Mouse (Mus musculus) liver, adult (tissue): ENCODE data around the gene Rbp7.

Source experiments
- GATA4 ChIP-seq: IDR thresholded peaks from 2 replicates; pipeline ENCODE4 v1.6.1; 2014; ENCODE audit warnings: mild to moderate bottlenecking, low read length; ENCODE audit not compliant: insufficient replicate concordance

Gene Rbp7

GRCm38 (mm10) chr4:149426325-149427199, 28.2 kb downstream of the Rbp7 start, which contains the start of gene Ube4b:
Gene Ube4b, minus strand, starts transcription at chr4:149426749.
- TF ChIP-seq GATA4 = no peak; the same call in 1 of the 2 replicates

GRCm38 (mm10) chr4:149425801-149426292, 28.9 kb downstream of the Rbp7 start:
- TF ChIP-seq GATA4 = no peak

- no peak for TF ChIP-seq GATA4
These were observed 30.0 kb downstream of the Rbp7 start for GRCm38 (mm10) chr4:149424755-149425154.

DNA sequence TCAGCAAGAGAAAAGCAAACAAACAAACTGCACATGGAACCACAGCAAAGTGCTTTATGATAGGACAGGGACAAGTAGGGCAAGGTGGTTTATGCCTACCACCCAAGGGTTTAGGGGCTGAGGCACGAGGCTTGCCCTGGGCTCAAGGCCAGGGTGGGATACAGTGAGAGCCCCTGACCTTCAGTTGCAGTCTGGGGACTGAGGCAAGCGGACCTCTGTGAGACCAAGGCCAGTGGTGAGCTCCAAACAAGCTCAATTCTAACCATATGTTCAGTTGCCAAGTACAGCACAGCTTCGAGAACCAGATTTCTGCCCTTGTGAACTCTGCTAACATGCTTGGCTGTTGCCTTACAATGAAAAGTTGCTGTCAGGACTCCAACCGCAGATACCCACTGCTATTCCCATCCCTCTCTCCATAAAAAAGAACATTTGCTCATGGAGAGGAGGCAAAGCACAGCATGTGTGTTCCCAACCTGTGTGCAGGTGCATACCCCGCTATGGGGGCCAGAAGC, 36.9 kb downstream of the Rbp7 start:
- no peak for TF ChIP-seq GATA4

GRCm38 (mm10) chr4:149416986-149417385, 37.8 kb downstream of the Rbp7 start:
- no peak for TF ChIP-seq GATA4

DNA sequence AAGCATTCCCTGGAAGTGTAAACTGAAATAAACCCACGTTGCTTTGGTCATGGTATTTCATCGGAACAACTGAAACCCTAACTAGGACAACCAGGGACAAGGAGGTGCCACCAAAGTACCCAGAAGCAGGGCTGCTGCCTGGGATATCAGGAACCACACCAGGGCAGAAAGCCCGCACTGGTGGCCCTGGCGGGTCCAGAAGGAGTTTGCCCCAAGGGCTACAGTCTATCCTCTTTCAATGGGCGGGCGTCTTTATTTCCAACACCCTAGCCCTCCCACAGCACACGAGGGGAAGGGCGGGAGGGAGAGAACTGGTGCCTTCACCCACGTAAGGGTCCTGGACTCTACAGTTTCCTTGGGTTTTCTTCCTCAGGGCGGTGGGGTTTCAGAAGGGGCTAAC, 38.4 kb downstream of the Rbp7 start:
- TF ChIP-seq GATA4 = peak; percentile 16; the same call in 1 of the 2 replicates

DNA sequence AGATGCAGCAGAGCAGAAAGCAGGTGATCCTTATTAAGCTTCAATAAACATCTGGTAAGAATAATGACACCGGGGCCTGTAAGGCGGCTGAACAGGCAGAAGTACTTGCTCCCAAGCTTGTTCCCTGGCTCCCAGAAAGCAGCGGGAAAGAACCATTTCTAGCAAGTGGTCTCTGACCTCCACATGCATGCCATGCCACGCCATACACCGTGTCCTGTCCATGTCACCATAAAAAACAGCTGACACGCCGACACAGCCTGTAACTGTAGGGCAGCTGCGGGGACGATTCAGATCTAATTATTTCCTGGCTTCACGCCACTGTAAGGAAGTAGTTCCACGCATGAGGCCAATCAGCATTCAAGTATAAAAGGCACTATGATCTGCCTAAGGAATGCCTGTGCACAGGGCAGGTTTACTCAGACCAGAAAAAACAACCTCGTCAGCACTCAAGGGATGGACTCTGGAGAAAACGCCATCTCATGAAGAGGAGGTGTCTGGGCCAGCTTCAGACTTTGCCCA, 39.1 kb downstream of the Rbp7 start:
- no peak for TF ChIP-seq GATA4

DNA sequence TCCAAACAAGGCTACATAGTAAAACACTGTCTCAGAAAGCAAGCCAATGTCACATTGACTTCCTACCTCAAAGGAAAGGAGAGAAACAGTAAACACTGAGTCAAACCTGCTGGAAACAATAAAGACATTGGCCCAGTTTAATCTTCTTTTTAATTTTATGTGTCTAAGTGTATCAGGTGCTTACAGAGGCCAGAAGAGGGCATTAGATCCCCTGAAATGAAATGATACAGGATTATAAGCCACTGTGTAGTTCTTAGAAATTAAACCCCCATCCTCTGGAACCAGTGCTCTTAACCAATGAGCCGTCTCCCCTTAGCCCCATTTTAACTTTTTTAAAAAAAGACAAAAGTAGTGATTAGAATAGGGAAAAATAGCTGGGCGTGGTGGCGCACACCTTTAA, 40.5 kb downstream of the Rbp7 start:
- TF ChIP-seq GATA4 = no peak

- no peak for TF ChIP-seq GATA4
These were observed 45.0 kb downstream of the Rbp7 start for GRCm38 (mm10) chr4:149409759-149410158.

GRCm38 (mm10) chr4:149408331-149408730, 46.4 kb downstream of the Rbp7 start:
- TF ChIP-seq GATA4 = no peak

GRCm38 (mm10) chr4:149407461-149407860, 47.3 kb downstream of the Rbp7 start:
- no peak for TF ChIP-seq GATA4

GRCm38 (mm10) chr4:149405713-149406443, 48.9 kb downstream of the Rbp7 start:
- TF ChIP-seq GATA4 = no peak

GRCm38 (mm10) chr4:149404640-149405465, 49.9 kb downstream of the Rbp7 start:
- TF ChIP-seq GATA4 = no peak

DNA sequence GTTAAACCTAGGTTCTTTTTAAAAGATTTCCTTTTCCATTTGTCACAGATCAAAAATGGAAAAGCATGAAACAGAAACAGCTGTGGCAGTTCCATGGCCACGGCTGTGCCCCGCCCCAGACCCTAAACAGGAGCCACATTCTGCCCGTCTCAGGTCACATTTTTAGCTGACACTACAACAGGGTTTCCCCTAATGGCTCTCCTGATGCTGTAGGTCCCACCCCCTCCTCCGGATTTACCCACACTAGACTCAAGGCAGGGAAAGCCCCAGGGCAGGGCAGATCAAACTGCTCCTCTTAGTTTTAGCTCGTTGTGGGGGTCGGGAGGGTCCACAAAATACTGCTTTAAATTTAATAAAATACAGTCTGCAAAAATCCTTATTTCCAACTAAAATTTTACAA, 51.7 kb downstream of the Rbp7 start:
- TF ChIP-seq GATA4 = no peak

- TF ChIP-seq GATA4 = no peak
These were observed 53.2 kb downstream of the Rbp7 start for GRCm38 (mm10) chr4:149401591-149401982.
